Mouse (Mus musculus) left cerebral cortex, postnatal 36 days (tissue): ENCODE measurements at regions not wholly inside any gene's neighbourhood (a gene's known extent, or its start where the extent isn't known, plus 50 kb on each side); places are given as distances from the start of the nearest gene placed in this dataset.
"Not testable (repeated sequence)": the region's sequence is repeated elsewhere in the genome, so short reads cannot be mapped to it uniquely, and the experiment has no call there.

ENCODE experiments used
- DNase-seq, 2 experiments: peaks; one replicate each; pipeline ENCODE4 v3.0.0; 2021 to 2022; ENCODE audit warnings: low spot score in 2 of 2, mixed read lengths in 1 of 2
- intact Hi-C: fragments of 180-260 bp; cut with DNase I; formaldehyde crosslinking; loops from one replicate; pipeline ENCODE4 v1.15.1; 2025

GRCm38 (mm10) chr1:113550172-113550571 lies 1685.5 kb upstream of the Dsel start:
- intact Hi-C loops = no loop called here
- DNase-seq = no peak

- intact Hi-C loops = no loop called here
- no peak for DNase-seq
Observed at GRCm38 (mm10) chr1:113539981-113540380, 1675.3 kb upstream of the Dsel start.

- intact Hi-C loops = no loop called here
- DNase-seq = no peak
Observed at GRCm38 (mm10) chr1:113530553-113530952, 1665.8 kb upstream of the Dsel start.

GRCm38 (mm10) chr1:113495987-113496386 lies 1631.3 kb upstream of the Dsel start:
- intact Hi-C loops = no loop called here

GRCm38 (mm10) chr1:113490243-113491003 lies 1625.7 kb upstream of the Dsel start:
- no peak for DNase-seq
- intact Hi-C loops = no loop called here

More at GRCm38 (mm10) chr1:113495987-113496386, 1631.3 kb upstream of the Dsel start:
- DNase-seq = no peak

GRCm38 (mm10) chr1:113456538-113457273 lies 1592.0 kb upstream of the Dsel start:
- DNase-seq = no peak
- intact Hi-C loops = no loop called here

- intact Hi-C loops = no loop called here
- no peak for DNase-seq
Observed at GRCm38 (mm10) chr1:113433701-113434100, 1569.0 kb upstream of the Dsel start.

GRCm38 (mm10) chr1:113431266-113431665 lies 1566.5 kb upstream of the Dsel start:
- intact Hi-C loops = no loop called here
- DNase-seq = no peak

- intact Hi-C loops = no loop called here
- DNase-seq = no peak
Observed at GRCm38 (mm10) chr1:113412858-113413257, 1548.1 kb upstream of the Dsel start.

GRCm38 (mm10) chr1:113395267-113395824 lies 1530.6 kb upstream of the Dsel start:
- intact Hi-C loops = no loop called here
- no peak for DNase-seq

- DNase-seq, intact Hi-C loops: not testable (repeated sequence)
Observed at GRCm38 (mm10) chr1:113394326-113394725, 1529.6 kb upstream of the Dsel start.

GRCm38 (mm10) chr1:113392962-113393361 lies 1528.2 kb upstream of the Dsel start:
- intact Hi-C loops = no loop called here
- no peak for DNase-seq

- intact Hi-C loops = no loop called here
- DNase-seq = no peak
Observed at GRCm38 (mm10) chr1:113389920-113390319, 1525.2 kb upstream of the Dsel start.

- intact Hi-C loops = no loop called here
- DNase-seq = no peak
Observed at GRCm38 (mm10) chr1:113384888-113385430, 1520.2 kb upstream of the Dsel start.

- DNase-seq = no peak
Observed at GRCm38 (mm10) chr1:113383717-113384116, 1519.0 kb upstream of the Dsel start.

GRCm38 (mm10) chr1:113372679-113373078 lies 1508.0 kb upstream of the Dsel start:
- peak in 1 of 2 experiments; percentile 7 for DNase-seq
- intact Hi-C loops = no loop called here

More at GRCm38 (mm10) chr1:113383717-113384116, 1519.0 kb upstream of the Dsel start:
- intact Hi-C loops = no loop called here

- intact Hi-C loops = no loop called here
- no peak for DNase-seq
Observed at GRCm38 (mm10) chr1:113358242-113358641, 1493.5 kb upstream of the Dsel start.

- DNase-seq = no peak
- intact Hi-C loops = no loop called here
Observed at GRCm38 (mm10) chr1:113308037-113308436, 1443.3 kb upstream of the Dsel start.

- intact Hi-C loops = no loop called here
- peak; percentile 42 to 68 for DNase-seq
Observed at GRCm38 (mm10) chr1:113297807-113298206, 1433.1 kb upstream of the Dsel start.

- DNase-seq = no peak
- intact Hi-C loops = no loop called here
Observed at GRCm38 (mm10) chr1:113288242-113288641, 1423.5 kb upstream of the Dsel start.
